Mouse (Mus musculus): ENCODE data around the gene Cpsf6.
A peak's percentile ranks its signal among the peaks of the same experiment; 100 is the strongest.

DNA sequence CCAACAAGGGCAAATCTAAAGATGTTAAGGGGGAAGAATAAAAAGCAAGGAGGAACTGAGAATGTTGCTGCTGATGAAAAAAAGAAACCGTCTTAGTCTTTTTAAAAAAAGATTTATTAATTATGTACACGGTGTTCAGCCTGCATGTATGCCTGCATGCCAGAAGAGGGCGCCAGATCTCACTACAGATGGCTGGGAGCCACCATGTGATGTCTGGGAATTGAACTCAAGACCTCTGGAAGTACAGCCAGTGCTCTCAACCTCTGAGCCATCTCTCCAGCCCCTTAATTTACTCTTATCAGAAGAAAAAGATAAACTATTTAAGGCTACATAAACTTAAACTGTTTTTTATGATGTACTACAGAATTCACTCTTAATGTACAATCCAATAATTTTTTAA, 16.7 kb downstream of the Cpsf6 start:
- TF ChIP-seq CTCF (IDR thresholded peaks at IDR 0.05; ENCODE audit: control insufficient read depth, insufficient read depth, insufficient read length) (peak; percentile 40), MAX (IDR thresholded peaks at IDR 0.05) (no peak), MYOG (IDR thresholded peaks at IDR 0.05; ENCODE audit: control insufficient read depth, extremely low read depth, insufficient read length) (no peak), MYOD1 (IDR thresholded peaks at IDR 0.05; ENCODE audit: control insufficient read depth, insufficient read length, low read depth) (no peak)

Data from C2C12 (cell line).